Comparison of ENCODE assay signal across 9 mouse cellular contexts in genomic region chr6:101046755-101047154, GRCm38 (mm10).
DNase-seq lines count a peak whose midpoint lies in the region; ATAC-seq lines count a peak whose summit lies in the region.
"Had no signal": no experiment of that assay in that cellular context is flagged by ENCODE, and none has a peak within 500 bp of the region (broad histone marks: within the 10 kb centered on the region; RNA-seq: fewer than 3 reads in every experiment).

No protein-coding gene starts in this region.

- no peak overlapping the region for H3K9ac ChIP-seq in neural tube, embryonic 15.5 days (replicated peaks)

- no peak overlapping the region for H3K4me2 ChIP-seq in neural tube, embryonic 15.5 days

- WGBS in neural tube, embryonic 15.5 days, result 71% methylated on average over 6 of the region's 6 CpGs

- no peak for ATAC-seq in neural tube, embryonic 15.5 days (ENCODE audit: low FRiP score)
- ATAC-seq: Patski had no signal

- no peak overlapping the region for H3K27ac ChIP-seq in neural tube, embryonic 15.5 days (replicated peaks)

- no peaks in the 10 kb centered on the region for H3K27me3 ChIP-seq in neural tube, embryonic 15.5 days (replicated peaks)

- no peaks in the 10 kb centered on the region for H3K9me3 ChIP-seq in neural tube, embryonic 15.5 days (replicated peaks)

- H3K36me3 ChIP-seq in neural tube, embryonic 15.5 days, result no peaks in the 10 kb centered on the region

- H3K4me3 ChIP-seq in neural tube, embryonic 15.5 days (replicated peaks), result no peak overlapping the region

- DNase-seq in urinary bladder, postnatal 14 days (ENCODE audit: low spot score), result peak; percentile 10
- no peak for DNase-seq in urinary bladder, adult 2 months (ENCODE audit: low spot score)
- peak; percentile 39 for DNase-seq in gastrocnemius, postnatal 10 days
- DNase-seq in lung, postnatal 4 days, result peak; percentile 52 to 89
- no peak for DNase-seq in c-Kit-positive CD71-positive TER-119-positive erythroid progenitor cells, embryonic 14.5 days (ENCODE audit: low spot score)
- DNase-seq in thymus, postnatal 36 days, result no peak
- DNase-seq: cerebellum, adult 9-10 months had no signal

- peaks cover 6% of the 10 kb centered on the region for H3K4me1 ChIP-seq in neural tube, embryonic 15.5 days

Comparison
In these comparisons a context has a peak if more than half of its experiments do, and no peak if none do; other contexts are left out.
1. DNase-seq: peak in urinary bladder, postnatal 14 days (single experiment), gastrocnemius, postnatal 10 days (single experiment) and lung, postnatal 4 days (2 of 2); none in urinary bladder, adult 2 months (single experiment), c-Kit-positive CD71-positive TER-119-positive erythroid progenitor cells, embryonic 14.5 days (single experiment) and thymus, postnatal 36 days (0 of 2).